Mouse (Mus musculus): ENCODE measurements around the gene Nfkb2. TPM values are rescaled to one million over a fixed set of nuclear protein-coding genes. Genes with fewer than 3 reads are reported as not detected.

Nfkb2 gene
- polyA plus RNA-seq, 1 experiment = 67.2 TPM

DNA sequence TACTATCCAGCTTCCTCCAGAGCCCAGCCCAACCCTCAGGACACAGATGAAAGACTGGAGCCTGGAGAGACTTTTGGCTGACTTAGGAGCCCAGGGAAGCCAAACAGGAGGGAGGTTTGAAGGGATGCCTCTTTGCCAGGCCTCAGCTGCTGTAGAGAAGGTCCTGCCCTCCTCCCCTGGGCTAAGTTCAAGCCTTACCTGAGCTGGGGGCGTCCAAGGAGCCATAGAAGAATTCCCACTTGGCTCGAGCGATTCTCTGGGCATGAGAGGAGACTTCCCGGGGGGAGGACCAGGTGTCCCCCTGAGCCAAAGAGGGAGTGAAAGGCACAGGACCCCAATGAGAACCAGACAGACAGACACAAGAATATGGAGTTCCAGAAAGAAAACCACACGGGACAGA is 19.6 kb downstream of the Nfkb2 start:
- Histone ChIP-seq H3K79me2 (ENCODE audit: control insufficient read depth, insufficient read depth) (no peaks in the 10 kb centered on the region), H3K27me3 (ENCODE audit: control insufficient read depth, insufficient read depth, insufficient read length) (peaks cover 34% of the 10 kb centered on the region), H3K4me3 (no peak overlapping the region), H3ac (ENCODE audit: control insufficient read depth, insufficient read length) (no peak overlapping the region), H3K36me3 (ENCODE audit: control insufficient read depth, insufficient read depth) (no peaks in the 10 kb centered on the region), H3K4me2 (ENCODE audit: low read depth) (no peak overlapping the region)
- TF ChIP-seq SRF (IDR thresholded peaks at IDR 0.05; ENCODE audit: control insufficient read depth, insufficient read length, low read depth) = no peak
- no peak for TF ChIP-seq TCF3 (IDR thresholded peaks at IDR 0.05; ENCODE audit: insufficient read length, low read depth)
- TF ChIP-seq REST (IDR thresholded peaks at IDR 0.05; ENCODE audit: insufficient read depth, insufficient read length) = no peak
- no peak for TF ChIP-seq CEBPB (IDR thresholded peaks at IDR 0.05; ENCODE audit: insufficient read depth, poor library complexity, severe bottlenecking)
- TF ChIP-seq USF1 (IDR thresholded peaks at IDR 0.05; ENCODE audit: low read depth) = no peak
- TF ChIP-seq POLR2AphosphoS2 (IDR thresholded peaks at IDR 0.05; ENCODE audit: insufficient read length, low read depth) = no peak
- TF ChIP-seq POLR2A (IDR thresholded peaks at IDR 0.05; ENCODE audit: insufficient read length, low read depth) = no peak
- TF ChIP-seq MYOG (IDR thresholded peaks at IDR 0.05; ENCODE audit: control insufficient read depth in 1 of 3, insufficient read depth in 1 of 3, insufficient read length in 2 of 3, low read depth in 2 of 3) = no peak
- TF ChIP-seq TCF12 (IDR thresholded peaks at IDR 0.05; ENCODE audit: insufficient read depth, poor library complexity, severe bottlenecking) = no peak
- TF ChIP-seq E2F4 (IDR thresholded peaks at IDR 0.05; ENCODE audit: insufficient read depth) = no peak
- no peak for TF ChIP-seq MAX (IDR thresholded peaks at IDR 0.05; ENCODE audit: low read depth)
- TF ChIP-seq MYOD1 (IDR thresholded peaks at IDR 0.05; ENCODE audit: control insufficient read depth in 1 of 3, insufficient read length in 2 of 3, low read depth in 2 of 3) = no peak

DNA sequence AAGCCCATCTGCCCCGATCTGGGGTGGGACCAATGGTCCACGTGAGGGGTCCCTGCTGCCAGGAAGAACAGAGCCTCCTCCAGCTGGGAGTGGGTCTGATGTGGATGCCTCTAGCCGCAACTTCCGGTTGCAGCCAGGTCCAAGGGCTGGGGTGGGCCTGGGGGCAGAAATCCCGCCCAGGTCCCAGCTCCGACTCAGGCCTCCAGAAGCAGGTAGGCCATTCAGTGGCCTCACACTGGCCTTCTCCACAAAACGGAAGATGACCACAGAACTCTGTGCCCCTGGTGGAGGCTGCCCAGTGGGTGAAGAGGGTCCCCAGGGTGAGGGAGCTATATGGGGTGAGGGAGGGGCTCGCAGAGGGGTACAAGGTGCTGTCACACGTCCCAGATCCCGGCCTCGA is 20.2 kb downstream of the Nfkb2 start:
- no peak overlapping the region for H3K4me2 ChIP-seq (ENCODE audit: low read depth)
- H3K36me3 ChIP-seq (ENCODE audit: control insufficient read depth, insufficient read depth) = no peaks in the 10 kb centered on the region
- H3ac ChIP-seq (ENCODE audit: control insufficient read depth, insufficient read length) = no peak overlapping the region
- H3K79me2 ChIP-seq (ENCODE audit: control insufficient read depth, insufficient read depth) = no peaks in the 10 kb centered on the region
- H3K27me3 ChIP-seq (ENCODE audit: control insufficient read depth, insufficient read depth, insufficient read length) = peaks cover 34% of the 10 kb centered on the region
- H3K4me3 ChIP-seq = no peak overlapping the region
- TF ChIP-seq MYOD1 (IDR thresholded peaks at IDR 0.05; ENCODE audit: control insufficient read depth in 1 of 3, insufficient read length in 2 of 3, low read depth in 2 of 3) = no peak
- TF ChIP-seq USF1 (IDR thresholded peaks at IDR 0.05; ENCODE audit: low read depth) = no peak
- TF ChIP-seq TCF3 (IDR thresholded peaks at IDR 0.05; ENCODE audit: insufficient read length, low read depth) = no peak

GRCm38 (mm10) chr19:46324918-46325317 is 20.8 kb downstream of the Nfkb2 start:
- TF ChIP-seq E2F4 (IDR thresholded peaks at IDR 0.05; ENCODE audit: insufficient read depth) = no peak
- Histone ChIP-seq H3K36me3 (ENCODE audit: control insufficient read depth, insufficient read depth) (no peaks in the 10 kb centered on the region), H3K27me3 (ENCODE audit: control insufficient read depth, insufficient read depth, insufficient read length) (peaks cover 34% of the 10 kb centered on the region), H3ac (ENCODE audit: control insufficient read depth, insufficient read length) (no peak overlapping the region), H3K79me2 (ENCODE audit: control insufficient read depth, insufficient read depth) (no peaks in the 10 kb centered on the region), H3K4me3 (no peak overlapping the region), H3K4me2 (ENCODE audit: low read depth) (no peak overlapping the region)

GRCm38 (mm10) chr19:46326019-46326755 is 22.1 kb downstream of the Nfkb2 start:
- H3K79me2 ChIP-seq (ENCODE audit: control insufficient read depth, insufficient read depth) = no peaks in the 10 kb centered on the region

DNA sequence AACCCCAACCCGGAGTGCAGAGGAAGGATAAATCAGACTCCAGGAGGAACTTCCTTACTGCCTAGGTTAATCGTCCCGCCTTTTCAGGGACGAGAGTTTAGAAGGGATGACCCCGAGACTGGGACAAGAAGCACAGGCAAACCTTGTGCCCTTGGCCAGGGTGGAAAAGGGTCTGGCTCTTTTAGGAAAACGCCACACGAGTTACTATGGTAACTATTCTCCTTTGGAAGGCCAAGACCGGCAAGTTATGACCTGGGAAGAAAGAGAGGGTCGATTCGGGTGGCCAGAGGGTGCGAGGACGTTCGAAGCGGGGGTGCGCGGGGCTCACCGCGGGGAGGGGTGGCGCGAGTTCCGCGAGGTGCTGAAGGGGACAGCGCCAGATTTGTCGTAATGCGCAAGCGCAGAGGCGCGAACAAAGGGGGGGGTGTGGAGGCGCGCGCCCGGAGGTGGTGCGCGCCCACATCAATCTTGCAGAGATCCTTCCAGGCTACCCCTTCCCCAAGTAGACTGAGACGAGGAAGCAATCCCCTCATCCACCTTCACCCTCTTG is 22.7 kb downstream of the Nfkb2 start, which contains the start of gene Psd:
TSS of gene Psd (minus strand) at position 401 of the 550 bp plus-strand sequence.
- H3K4me2 ChIP-seq (ENCODE audit: low read depth) = peak within 1 kb of the TSS; percentile 69
- peak within 1 kb of the TSS; percentile 77 for H3K4me3 ChIP-seq
- H3ac ChIP-seq (ENCODE audit: control insufficient read depth, insufficient read length) = peak within 1 kb of the TSS; percentile 27
- TF ChIP-seq MAX (IDR thresholded peaks at IDR 0.05; ENCODE audit: low read depth) (no peak), REST (IDR thresholded peaks at IDR 0.05; ENCODE audit: insufficient read depth, insufficient read length) (peak; percentile 85)
- H3K27me3 ChIP-seq (ENCODE audit: control insufficient read depth, insufficient read depth, insufficient read length) = peaks cover 28% of the 10 kb centered on the region
- no peaks in the 10 kb centered on the region for H3K36me3 ChIP-seq (ENCODE audit: control insufficient read depth, insufficient read depth)
- H3K79me2 ChIP-seq (ENCODE audit: control insufficient read depth, insufficient read depth) = no peaks in the 10 kb centered on the region

More at GRCm38 (mm10) chr19:46326019-46326755, 22.1 kb downstream of the Nfkb2 start:
- no peak overlapping the region for H3K4me3 ChIP-seq
- H3K27me3 ChIP-seq (ENCODE audit: control insufficient read depth, insufficient read depth, insufficient read length) = peaks cover 28% of the 10 kb centered on the region
- H3K4me2 ChIP-seq (ENCODE audit: low read depth) = peak overlapping the region; percentile 69
- H3K36me3 ChIP-seq (ENCODE audit: control insufficient read depth, insufficient read depth) = no peaks in the 10 kb centered on the region
- TF ChIP-seq E2F4 (IDR thresholded peaks at IDR 0.05; ENCODE audit: insufficient read depth) (no peak), POLR2A (IDR thresholded peaks at IDR 0.05; ENCODE audit: insufficient read length, low read depth) (no peak), TCF3 (IDR thresholded peaks at IDR 0.05; ENCODE audit: insufficient read length, low read depth) (no peak), SRF (IDR thresholded peaks at IDR 0.05; ENCODE audit: control insufficient read depth, insufficient read length, low read depth) (no peak), POLR2AphosphoS2 (IDR thresholded peaks at IDR 0.05; ENCODE audit: insufficient read length, low read depth) (no peak), REST (IDR thresholded peaks at IDR 0.05; ENCODE audit: insufficient read depth, insufficient read length) (no peak), USF1 (IDR thresholded peaks at IDR 0.05; ENCODE audit: low read depth) (no peak), CEBPB (IDR thresholded peaks at IDR 0.05; ENCODE audit: insufficient read depth, poor library complexity, severe bottlenecking) (no peak)
- H3ac ChIP-seq (ENCODE audit: control insufficient read depth, insufficient read length) = no peak overlapping the region
